Comparison of ENCODE assay signal across 23 mouse cellular contexts in genomic region chr5:140651231-140651630, GRCm38 (mm10). TPM values are rescaled to one million over a fixed set of nuclear protein-coding genes. Genes with fewer than 3 reads are reported as not detected.
A peak's percentile ranks its signal among the peaks of the same experiment; 100 is the strongest.
DNase-seq lines count a peak whose midpoint lies in the region; TF ChIP-seq lines count a peak whose summit lies in the region.
"Had no signal": no experiment of that assay in that cellular context is flagged by ENCODE, and none has a peak within 500 bp of the region (broad histone marks: within the 10 kb centered on the region; RNA-seq: fewer than 3 reads in every experiment).

No protein-coding gene starts in this region.

- DNase-seq in cerebellum, adult 11-12 months = peak; percentile 22
- no peak for DNase-seq in cerebellum, adult 2 months
- no peak for DNase-seq in layer of hippocampus, adult 2 months (ENCODE audit: low spot score in 2 of 2)
- DNase-seq in layer of hippocampus, postnatal 36 days = no peak
- peak; percentile 45 for DNase-seq in lung, postnatal 36 days
- DNase-seq in lung, adult 18-20 months = no peak
- DNase-seq in 416B (ENCODE audit: low read depth) = peak; percentile 60
- no peak for DNase-seq in B cell, adult 2 months
- DNase-seq: adrenal gland, adult 2 months; adrenal gland, postnatal 25 days; cerebellum, adult 18-20 months; forebrain, postnatal 0 days; gastrocnemius, adult 2 months; gastrocnemius, postnatal 14 days; heart, adult 18-20 months; heart, postnatal 10 days; heart, postnatal 4 days had no signal

- no peaks in the 10 kb centered on the region for H3K27me3 ChIP-seq in cerebellum, adult 2 months (ENCODE audit: control insufficient read depth, insufficient read depth, low read length)
- H3K27me3 ChIP-seq: embryonic facial prominence, embryonic 12.5 days; embryonic facial prominence, embryonic 15.5 days; heart, embryonic 12.5 days; heart, embryonic 15.5 days had no signal

- WGBS in cerebellum, adult 2 months = 59% methylated on average over 11 of the region's 11 CpGs

- no peak overlapping the region for H3K27ac ChIP-seq in cerebellum, adult 2 months (ENCODE audit: insufficient read depth, low read length)
- 0 out of 2 replicates have a peak overlapping the region, but pooled peaks have one; percentile 10 for H3K27ac ChIP-seq in layer of hippocampus, adult 2 months
- H3K27ac ChIP-seq: embryonic facial prominence, embryonic 12.5 days; embryonic facial prominence, embryonic 15.5 days; gastrocnemius, adult 2 months; hindbrain, embryonic 14.5 days; hindbrain, postnatal 0 days had no signal

- peaks cover 12% of the 10 kb centered on the region for H3K4me1 ChIP-seq in cerebellum, adult 2 months (ENCODE audit: control insufficient read depth, insufficient read depth, low read length)

- TF ChIP-seq CTCF in cerebellum, adult 2 months (IDR thresholded peaks at IDR 0.05; ENCODE audit: borderline replicate concordance, insufficient read depth, low read depth, low read length) = no peak
- TF ChIP-seq CTCF in layer of hippocampus, adult 2 months (conservative IDR thresholded peaks at IDR 0.05) = no peak

- TF ChIP-seq POLR2A in cerebellum, adult 2 months (IDR thresholded peaks at IDR 0.05; ENCODE audit: borderline replicate concordance, insufficient read depth, low read length) = no peak

- H3K4me3 ChIP-seq in cerebellum, adult 2 months (replicated peaks; ENCODE audit: insufficient read depth, low read depth, low read length) = no peak overlapping the region
- H3K4me3 ChIP-seq in layer of hippocampus, adult 2 months = no peak overlapping the region
- H3K4me3 ChIP-seq: embryonic facial prominence, embryonic 12.5 days; embryonic facial prominence, embryonic 15.5 days; gastrocnemius, adult 2 months; heart, embryonic 12.5 days; heart, embryonic 15.5 days had no signal

RNA-seq across cellular contexts. Expression of gene Ttyh3, which starts 2.4 kb away (rescaled TPM):
- 86.0 and 96.1 TPM in 2 replicates for polyA plus RNA-seq in cerebellum, adult 2 months (2012; rRNA removed)
- 100 to 1,000 TPM; 187 to 201 TPM for total RNA-seq in layer of hippocampus, adult 2 months (2021)
- 100 to 1,000 TPM; 191 to 221 TPM for total RNA-seq in layer of hippocampus, postnatal 36 days (2021)

RNA-seq across cellular contexts. Expression of gene Lfng, which starts 44.1 kb away (rescaled TPM):
- 48.7 and 53.4 TPM in 2 replicates for polyA plus RNA-seq in cerebellum, adult 2 months (2012; rRNA removed)
- 10 to 100 TPM; 23.9 to 24.8 TPM for total RNA-seq in layer of hippocampus, adult 2 months (2021)
- 10 to 100 TPM; 20.3 to 30.8 TPM for total RNA-seq in layer of hippocampus, postnatal 36 days (2021)

RNA-seq across cellular contexts. Expression of gene Iqce, which starts 50.9 kb away (rescaled TPM):
- polyA plus RNA-seq in cerebellum, adult 2 months (2012; rRNA removed) = 33.7 and 40.1 TPM in 2 replicates
- 10 to 100 TPM; 46.2 to 57.9 TPM for total RNA-seq in layer of hippocampus, adult 2 months (2021)
- total RNA-seq in layer of hippocampus, postnatal 36 days (2021) = 10 to 100 TPM; 48.7 to 66.2 TPM

RNA-seq across cellular contexts. Expression of gene Brat1, which starts 53.6 kb away (rescaled TPM):
- polyA plus RNA-seq in cerebellum, adult 2 months (2012; rRNA removed) = 23.8 and 24.1 TPM in 2 replicates
- 10 to 100 TPM; 20.2 to 21.1 TPM for total RNA-seq in layer of hippocampus, adult 2 months (2021)
- 10 to 100 TPM; 19.5 to 21.0 TPM for total RNA-seq in layer of hippocampus, postnatal 36 days (2021)

Comparison
In these comparisons a context has a peak if more than half of its experiments do, and no peak if none do; other contexts are left out.
1. DNase-seq: peak in cerebellum, adult 11-12 months (single experiment), lung, postnatal 36 days (single experiment) and 416B (single experiment); none in cerebellum, adult 2 months (0 of 2), layer of hippocampus, adult 2 months (0 of 2), layer of hippocampus, postnatal 36 days (0 of 2), lung, adult 18-20 months (0 of 2) and B cell, adult 2 months (0 of 2).